Mouse (Mus musculus) frontal cortex, adult 2 months (tissue): ENCODE data around the gene Galnt17. TPM values are rescaled to one million over a fixed set of nuclear protein-coding genes. Genes with fewer than 3 reads are reported as not detected.

Experiments used
- DNase-seq, 2 experiments: peaks; one replicate each; pipeline ENCODE4 v3.0.0; 2022; ENCODE audit warnings: low spot score in 1 of 2; ENCODE audit errors: extremely low spot score in 1 of 2
- polyA plus RNA-seq: library from polyadenylated mRNA; depleted of rRNA; stranded (reverse); fragments of >200 nt; gene quantifications from 2 replicates; pipeline ENCODE4 v1.2.3, GENCODE M21; 2012

Gene Galnt17
- polyA plus RNA-seq, 1 experiment = 12.4 TPM

DNA sequence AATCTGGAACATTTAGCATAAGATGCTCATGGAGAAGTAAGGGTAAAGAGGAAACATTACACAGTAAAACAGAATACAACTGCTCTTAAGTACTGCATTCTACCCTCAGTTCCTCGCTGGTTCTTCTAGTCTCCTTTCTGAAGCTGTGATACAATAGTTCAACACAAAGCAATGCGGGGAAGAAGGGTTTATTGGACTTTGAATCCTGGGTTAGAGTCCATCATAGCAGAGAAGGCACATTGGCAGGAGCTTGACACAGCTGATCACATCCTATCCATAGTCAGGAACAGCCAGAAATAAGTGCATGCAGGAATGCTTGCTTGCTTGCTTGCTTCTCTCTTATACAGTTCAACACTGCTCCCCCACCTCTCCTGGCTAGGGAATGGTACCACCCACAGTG, 267.9 kb downstream of the Galnt17 start:
- no peak for DNase-seq

DNA sequence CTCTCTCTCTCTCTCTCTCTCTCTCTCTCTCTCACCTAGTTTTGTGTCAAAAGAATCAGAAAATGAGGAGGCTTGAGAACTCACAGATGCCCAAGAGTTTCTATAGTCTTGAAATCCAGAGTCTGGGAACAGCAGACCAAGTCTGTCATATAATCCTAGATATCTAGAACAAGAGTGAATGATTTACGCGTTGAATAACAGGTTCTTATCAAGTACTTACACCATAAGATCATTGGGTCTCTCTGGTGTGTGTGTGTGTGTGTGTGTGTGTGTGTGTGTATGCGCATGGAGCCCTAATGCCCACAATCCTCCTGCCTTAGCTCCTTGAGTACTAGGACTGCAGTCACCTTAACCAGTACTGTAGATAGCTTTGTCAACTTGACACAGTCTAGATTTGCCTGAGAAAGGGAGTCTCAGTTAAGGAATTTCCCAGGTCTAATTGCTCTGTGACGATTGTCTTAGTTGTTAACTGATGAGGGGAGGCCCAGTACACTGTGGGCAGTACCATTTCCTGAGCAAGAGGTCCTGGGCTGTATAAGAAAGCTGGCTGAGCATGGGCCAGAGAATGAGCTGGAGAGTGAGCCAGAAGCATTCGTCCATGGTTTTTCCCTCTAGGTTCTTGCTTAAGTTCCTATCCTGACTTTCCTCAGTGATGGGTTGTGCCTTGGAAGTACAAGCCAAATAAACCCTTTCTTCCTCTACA, 268.5 kb downstream of the Galnt17 start:
- no peak for DNase-seq

DNA sequence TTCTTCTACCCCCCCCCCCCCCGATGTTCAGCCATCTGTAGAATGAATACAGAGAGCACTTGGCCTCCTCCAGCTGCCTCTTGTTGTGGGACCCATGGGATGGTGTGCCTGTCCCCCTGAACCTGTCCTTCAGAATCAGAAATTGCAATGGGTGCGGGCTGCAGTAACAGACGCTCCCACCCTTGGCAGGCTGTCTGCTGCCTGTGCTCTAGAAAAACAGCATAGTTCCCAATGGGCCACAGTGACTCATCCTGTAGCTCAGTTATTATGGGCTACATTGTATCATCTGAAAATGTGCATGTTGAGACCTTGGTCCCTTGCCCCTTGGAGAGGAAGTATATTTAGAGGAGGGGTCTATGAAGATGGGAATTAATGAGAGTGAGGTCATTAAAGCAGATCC, 283.8 kb downstream of the Galnt17 start:
- no peak for DNase-seq

GRCm38 (mm10) chr5:131022396-131022993, 285.8 kb downstream of the Galnt17 start:
- no peak for DNase-seq

GRCm38 (mm10) chr5:131020936-131021335, 287.4 kb downstream of the Galnt17 start:
- DNase-seq = no peak

GRCm38 (mm10) chr5:131019346-131019965, 288.8 kb downstream of the Galnt17 start:
- DNase-seq = no peak

DNA sequence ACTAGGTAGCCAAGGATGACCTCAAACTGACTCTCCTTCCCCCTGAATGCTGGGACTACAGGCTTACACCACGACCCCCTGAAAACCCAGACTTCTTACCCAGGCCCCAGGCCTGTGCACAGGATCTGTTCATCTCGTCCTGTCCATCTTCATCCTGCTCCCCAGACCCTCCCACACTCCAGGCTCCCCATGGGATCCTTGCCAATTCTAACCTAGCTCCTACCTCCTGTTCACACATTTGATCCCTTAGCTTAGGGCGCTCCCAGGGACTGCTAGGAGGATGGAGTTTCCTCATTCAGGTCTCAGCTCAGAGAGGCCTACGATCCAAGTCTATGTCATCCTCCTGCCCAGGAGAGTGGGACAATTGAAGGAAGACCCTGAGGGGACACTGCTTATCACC, 292.2 kb downstream of the Galnt17 start:
- no peak for DNase-seq

DNA sequence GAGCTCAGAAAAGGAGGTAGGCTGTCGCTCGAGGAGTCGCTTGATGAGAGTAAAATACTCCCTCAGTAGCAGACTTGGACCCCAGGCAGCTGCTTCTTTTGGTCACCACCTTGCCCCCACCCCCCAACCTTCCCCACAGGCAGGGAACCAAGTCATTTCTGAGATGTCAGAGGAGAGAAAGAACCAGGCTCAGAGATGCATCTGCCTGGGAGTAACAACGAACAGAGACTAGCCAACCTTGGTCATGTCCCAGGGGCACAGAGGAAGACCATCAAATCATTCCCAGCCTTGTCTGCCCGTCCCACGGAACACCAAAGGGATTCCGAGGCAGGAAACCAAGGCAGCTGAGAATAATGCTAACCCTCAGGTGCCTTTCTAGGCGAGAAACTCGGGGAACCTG, 293.0 kb downstream of the Galnt17 start:
- DNase-seq = no peak

DNA sequence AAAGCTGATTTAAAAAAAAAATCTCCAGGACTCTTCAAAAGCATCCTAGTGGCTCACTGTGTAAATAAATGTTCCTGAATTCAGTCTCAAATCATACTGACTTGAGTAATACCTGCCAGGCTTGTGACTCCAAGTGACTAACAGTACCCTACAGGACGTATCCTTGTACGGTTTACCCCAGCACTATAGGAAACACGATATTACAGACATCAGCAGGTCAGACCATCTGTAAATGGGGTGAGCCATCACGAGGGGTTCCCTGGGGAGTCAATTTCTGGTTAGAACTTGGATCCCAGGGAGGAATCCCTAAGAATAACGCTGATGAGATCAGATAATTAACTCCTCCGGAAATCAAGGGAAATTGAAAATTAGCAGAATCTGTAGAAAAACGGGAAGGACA, 294.5 kb downstream of the Galnt17 start:
- no peak for DNase-seq

DNA sequence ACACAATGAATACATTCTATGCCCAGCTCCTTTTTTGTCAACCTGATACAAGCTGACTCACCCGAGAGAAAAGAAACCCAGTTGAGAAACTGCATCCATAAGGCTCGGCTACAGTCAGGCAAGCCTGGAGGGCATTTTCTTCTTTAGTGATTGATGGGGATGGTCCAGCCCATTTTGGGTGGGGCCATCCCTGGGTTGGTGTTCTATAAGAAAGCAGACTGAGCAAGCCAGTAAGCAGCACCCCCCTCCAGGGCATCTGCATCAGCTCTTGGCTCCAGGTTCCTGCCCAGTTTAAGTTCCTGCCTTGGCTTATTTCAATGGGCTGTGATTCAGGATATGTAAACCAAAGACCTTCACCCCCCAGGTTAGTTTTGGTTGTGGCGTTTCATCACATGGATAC, 295.2 kb downstream of the Galnt17 start:
- DNase-seq = no peak

GRCm38 (mm10) chr5:131009510-131009909, 298.8 kb downstream of the Galnt17 start:
- no peak for DNase-seq

- DNase-seq = no peak
Observed at GRCm38 (mm10) chr5:131008507-131008906, 299.8 kb downstream of the Galnt17 start.

- DNase-seq = peak in 1 of 2 experiments; percentile 59
Observed at GRCm38 (mm10) chr5:131007871-131008505, 300.3 kb downstream of the Galnt17 start.

GRCm38 (mm10) chr5:131007198-131007597, 301.1 kb downstream of the Galnt17 start:
- DNase-seq = peak; percentile 65 to 69

- peak in 1 of 2 experiments; percentile 24 for DNase-seq
Observed at GRCm38 (mm10) chr5:131006524-131006923, 301.8 kb downstream of the Galnt17 start.

DNA sequence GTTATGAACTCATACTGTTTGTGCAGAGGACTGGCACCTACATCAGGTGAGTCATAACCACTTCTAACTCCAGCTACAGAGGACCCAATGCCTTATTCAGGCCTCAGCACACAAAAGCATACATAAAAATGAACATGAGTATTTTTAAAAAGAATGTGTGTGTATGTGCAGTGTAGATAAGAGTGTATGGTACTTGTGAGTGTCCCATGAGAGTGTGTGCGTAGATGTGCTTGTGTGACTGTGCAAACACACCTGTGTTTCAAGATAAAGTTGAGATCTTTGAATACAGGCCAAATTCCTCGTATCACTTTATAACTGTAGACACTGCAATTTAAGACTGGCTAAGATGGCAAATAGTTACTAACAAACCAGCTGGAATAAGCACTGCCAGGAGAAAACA, 307.7 kb downstream of the Galnt17 start:
- DNase-seq = no peak

DNA sequence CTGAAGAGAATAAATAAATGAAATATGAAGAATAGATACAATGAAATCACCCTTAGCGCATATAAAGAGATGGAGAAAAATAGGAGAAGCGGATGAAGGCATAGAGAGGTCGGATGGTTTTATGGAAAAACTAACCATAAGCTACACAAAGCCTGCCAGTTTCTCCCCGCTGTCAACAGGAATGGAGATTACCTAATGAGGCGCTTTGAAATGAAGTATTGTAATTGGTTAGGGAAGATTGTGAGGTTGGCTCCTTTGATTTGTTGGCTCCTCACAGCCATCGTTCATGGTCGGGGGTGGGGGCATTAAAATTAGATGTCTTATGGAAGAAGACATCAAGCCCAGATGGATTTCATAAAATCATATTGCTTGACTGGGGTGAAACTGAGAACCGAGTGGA, 329.0 kb downstream of the Galnt17 start:
- DNase-seq = no peak

DNA sequence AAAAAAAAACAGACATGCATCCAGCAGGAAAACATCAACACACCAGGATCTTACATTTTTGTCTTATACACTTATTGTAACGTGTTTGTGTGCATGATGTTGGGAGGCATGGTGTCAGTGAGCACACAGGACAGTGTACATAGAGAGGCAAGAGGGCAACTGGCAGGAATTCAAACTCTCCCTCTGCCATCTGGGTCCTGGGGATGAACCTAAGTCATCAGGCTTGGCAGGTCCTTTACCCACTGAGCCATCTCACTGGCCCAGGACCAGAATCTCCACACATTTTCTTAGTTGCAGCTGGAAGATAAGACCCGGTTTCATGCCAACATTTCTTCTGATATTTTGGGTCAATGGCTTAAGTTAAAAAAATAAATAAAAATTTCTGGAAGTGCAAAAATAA, 329.4 kb downstream of the Galnt17 start:
- no peak for DNase-seq

DNA sequence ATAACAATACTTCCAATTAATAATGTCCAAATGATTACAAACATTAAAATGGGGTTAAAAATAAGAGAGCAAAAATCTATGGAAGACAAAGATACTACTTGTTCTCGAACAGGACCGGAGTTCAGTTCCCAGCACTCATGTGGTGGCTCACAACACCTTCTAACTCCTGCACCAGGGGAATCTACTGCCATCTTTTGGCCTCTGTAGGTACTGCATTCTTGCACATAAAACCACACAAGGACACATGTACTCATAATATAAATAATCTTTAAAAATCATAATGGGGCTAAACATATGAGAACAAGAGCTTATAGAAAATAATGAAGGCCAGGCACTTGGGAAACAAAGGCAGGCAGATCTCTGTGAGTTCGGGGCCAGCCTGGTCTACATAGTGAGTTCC, 330.3 kb downstream of the Galnt17 start:
- no peak for DNase-seq

DNA sequence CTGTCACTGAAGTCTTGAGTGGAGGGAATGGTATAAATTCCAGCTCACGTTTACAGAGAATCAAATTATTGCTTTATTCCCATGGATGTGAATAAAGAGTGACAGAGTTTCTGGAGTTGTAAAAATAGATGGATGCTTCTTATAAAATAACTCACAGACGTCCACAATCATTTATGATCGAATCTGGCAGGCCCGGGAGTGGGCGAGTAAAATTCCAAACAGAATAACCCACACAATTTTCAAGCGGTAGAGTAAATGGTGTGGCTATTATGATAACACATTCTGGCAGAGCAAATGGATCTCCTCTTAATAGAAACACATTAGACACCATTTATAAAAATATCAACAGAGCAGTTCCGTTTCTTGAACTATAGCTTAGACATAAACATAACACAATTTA, 355.9 kb downstream of the Galnt17 start:
- peak; percentile 24 to 32 for DNase-seq

GRCm38 (mm10) chr5:130950894-130951400, 357.4 kb downstream of the Galnt17 start:
- no peak for DNase-seq
